Mouse (Mus musculus): ENCODE measurements around the gene Heatr5b. TPM values are rescaled to one million over a fixed set of nuclear protein-coding genes. Genes with fewer than 3 reads are reported as not detected.

Heatr5b gene
- total RNA-seq, 2 experiments from 2014 or later: 38.6 to 43.0 TPM

- DNase-seq (ENCODE audit: low spot score): no peak
- intact Hi-C loops (cut with DNase I): no loop called here
Measured at GRCm38 (mm10) chr17:78770932-78771331, 64.2 kb downstream of the Heatr5b start.

GRCm38 (mm10) chr17:78769341-78769740, 65.8 kb downstream of the Heatr5b start:
- intact Hi-C loops (cut with DNase I): no loop called here

GRCm38 (mm10) chr17:78768937-78769336, 66.2 kb downstream of the Heatr5b start:
- DNase-seq (ENCODE audit: low spot score): no peak

More at GRCm38 (mm10) chr17:78769341-78769740, 65.8 kb downstream of the Heatr5b start:
- DNase-seq (ENCODE audit: low spot score): no peak

DNA sequence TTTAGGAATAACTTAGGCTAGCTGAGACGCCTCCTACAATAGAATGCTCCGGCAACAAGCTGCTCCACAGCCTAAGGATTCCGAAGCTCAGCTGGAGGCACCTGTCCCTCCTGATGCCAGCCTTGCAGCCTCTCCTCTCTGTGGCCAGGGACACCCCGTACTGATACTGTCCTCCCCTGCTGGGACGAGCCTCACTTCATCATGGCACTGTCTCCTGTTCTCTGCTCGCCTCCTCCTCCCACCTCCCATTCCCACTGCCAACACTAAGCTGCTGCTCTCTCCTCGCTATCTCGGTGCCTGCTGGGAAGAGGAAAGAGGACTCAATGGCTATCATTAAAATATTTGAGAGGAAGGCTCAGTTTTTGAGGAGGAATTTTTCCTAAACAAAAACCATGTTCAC, 67.6 kb downstream of the Heatr5b start:
- no peak for DNase-seq (ENCODE audit: low spot score)
- intact Hi-C loops (cut with DNase I): no loop called here

More at GRCm38 (mm10) chr17:78768937-78769336, 66.2 kb downstream of the Heatr5b start:
- intact Hi-C loops (cut with DNase I): no loop called here

DNA sequence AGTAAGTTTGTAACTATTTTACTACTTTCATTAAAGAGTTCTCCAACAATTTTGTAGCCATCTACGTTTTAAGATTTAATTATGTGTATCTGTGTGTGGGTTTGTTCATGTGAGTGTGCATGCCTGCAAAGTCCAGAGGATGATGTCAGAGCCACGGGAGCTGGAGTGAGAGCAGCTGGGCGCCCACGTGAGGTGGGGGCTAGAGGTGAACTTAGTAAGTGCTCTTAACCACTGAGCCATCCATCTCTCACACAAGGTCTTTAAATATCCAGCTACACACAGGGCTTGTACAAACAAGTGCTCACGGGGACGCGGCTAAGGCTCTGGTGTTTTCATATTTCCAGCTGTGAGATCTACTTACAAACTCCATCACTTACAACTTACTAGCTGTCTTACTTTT, 69.1 kb downstream of the Heatr5b start:
- intact Hi-C loops (cut with DNase I): no loop called here
- no peak for DNase-seq (ENCODE audit: low spot score)

GRCm38 (mm10) chr17:78763272-78763671, 71.9 kb downstream of the Heatr5b start:
- no peak for DNase-seq (ENCODE audit: low spot score)
- intact Hi-C loops (cut with DNase I): no loop called here

DNA sequence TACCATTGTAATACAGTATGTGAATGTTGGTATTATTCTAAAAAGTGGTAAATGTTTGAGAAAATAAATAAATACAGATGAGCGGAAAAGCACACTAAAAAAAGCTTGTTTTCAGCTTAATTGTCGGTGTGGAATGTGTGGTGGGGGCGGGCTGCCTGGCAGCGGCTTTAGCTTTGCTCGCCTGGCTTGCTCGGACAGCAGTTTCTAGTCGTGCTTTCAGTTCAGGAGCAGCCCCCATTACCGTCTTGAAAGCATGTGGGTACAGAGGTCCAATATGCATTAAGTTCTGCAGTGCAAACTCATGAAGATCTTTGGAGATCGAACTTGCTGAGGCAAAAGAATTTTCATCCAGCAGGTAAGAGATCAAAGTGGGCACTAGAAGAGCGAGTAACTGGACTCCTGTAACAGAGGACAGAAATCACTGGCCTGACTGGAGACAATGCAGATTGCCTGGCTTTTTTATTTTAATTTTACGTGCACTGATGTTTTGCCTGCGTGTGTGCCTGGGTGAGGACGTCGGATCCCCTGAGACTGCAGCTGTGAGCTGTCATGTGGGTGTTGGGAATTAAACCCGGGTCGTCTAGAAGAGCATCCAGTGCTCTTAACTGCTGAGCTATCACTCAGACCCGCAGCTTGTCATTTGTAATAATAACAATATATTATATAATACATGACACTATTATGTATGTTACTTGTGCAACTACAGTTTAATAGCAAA, 82.1 kb downstream of the Heatr5b start:
- intact Hi-C loops (cut with DNase I): no loop called here
- no peak for DNase-seq (ENCODE audit: low spot score)

DNA sequence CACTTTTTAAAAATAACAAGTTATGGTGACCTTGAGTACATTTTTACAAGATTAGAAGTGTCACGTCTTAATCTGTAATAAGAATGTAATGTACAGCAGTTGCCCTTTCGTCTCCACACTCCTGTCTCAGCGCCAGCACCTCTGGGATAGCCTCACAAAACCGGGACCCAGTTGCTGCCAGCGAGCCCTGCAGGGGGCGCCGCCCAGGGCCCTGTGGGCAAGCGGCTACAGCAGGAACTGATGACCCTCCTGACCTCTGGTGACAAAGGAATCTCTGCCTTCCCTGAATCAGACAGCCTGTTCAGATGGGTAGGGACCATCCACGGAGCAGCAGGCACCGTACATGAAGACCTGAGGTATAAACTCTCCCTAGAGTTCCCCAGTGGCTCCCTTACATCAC, 83.1 kb downstream of the Heatr5b start:
- intact Hi-C loops (cut with DNase I): no loop called here
- no peak for DNase-seq (ENCODE audit: low spot score)

GRCm38 (mm10) chr17:78748440-78748839, 86.7 kb downstream of the Heatr5b start:
- intact Hi-C loops (cut with DNase I): no loop called here
- no peak for DNase-seq (ENCODE audit: low spot score)

GRCm38 (mm10) chr17:78738416-78738815, 96.7 kb downstream of the Heatr5b start:
- intact Hi-C loops (cut with DNase I): loop anchor here (5.0 kb wide), 1 partner anchor 99 kb away; the partner anchor contains the start of genes Gpatch11 and Heatr5b
- DNase-seq (ENCODE audit: low spot score): no peak

- intact Hi-C loops (cut with DNase I): loop anchor here (5.0 kb wide), 1 partner anchor 100 kb away; the partner anchor contains the start of genes Gpatch11 and Heatr5b
- no peak for DNase-seq (ENCODE audit: low spot score)
Measured at GRCm38 (mm10) chr17:78737771-78738170, 97.4 kb downstream of the Heatr5b start.

- intact Hi-C loops (cut with DNase I): loop anchor here (5.0 kb wide), 1 partner anchor 100 kb away; the partner anchor contains the start of genes Gpatch11 and Heatr5b
- DNase-seq (ENCODE audit: low spot score): no peak
Measured at GRCm38 (mm10) chr17:78737096-78737495, 98.1 kb downstream of the Heatr5b start, which contains the start of gene Strn. Gene Strn (minus strand): TSS chr17:78737196.

DNA sequence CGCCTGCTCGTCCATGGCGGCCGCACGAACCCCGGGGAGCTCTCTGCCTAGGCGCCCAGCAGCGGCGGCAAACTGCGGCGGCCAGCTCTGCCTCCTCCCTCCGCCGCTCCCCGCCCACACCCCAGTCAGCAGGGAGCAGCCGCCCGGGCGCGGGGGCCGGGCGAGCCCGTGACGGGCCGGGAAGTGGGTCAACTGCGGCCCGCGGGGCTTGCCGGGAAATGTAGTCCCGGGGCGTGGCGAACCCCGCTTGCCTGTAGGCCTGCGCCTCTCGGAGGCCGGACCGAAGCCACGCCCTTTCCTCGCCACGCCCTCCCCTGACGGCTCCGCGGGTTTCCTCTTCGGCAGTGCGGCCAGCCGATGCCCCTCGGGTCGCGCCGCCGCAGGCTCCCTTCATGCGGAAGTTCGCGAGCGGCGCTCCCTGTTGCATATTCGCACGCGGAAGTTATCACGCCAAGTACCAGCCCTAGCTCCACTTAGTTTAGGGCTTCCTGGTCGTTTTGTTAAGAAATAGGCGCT, 98.6 kb downstream of the Heatr5b start:
- intact Hi-C loops (cut with DNase I): loop anchor here (5.0 kb wide), 1 partner anchor 101 kb away; the partner anchor contains the start of genes Gpatch11 and Heatr5b
- peak; percentile 99 for DNase-seq (ENCODE audit: low spot score)

- no peak for DNase-seq (ENCODE audit: low spot score)
- intact Hi-C loops (cut with DNase I): loop anchor here (5.0 kb wide), 1 partner anchor 101 kb away; the partner anchor contains the start of genes Gpatch11 and Heatr5b
Measured at GRCm38 (mm10) chr17:78735731-78736472, 99.3 kb downstream of the Heatr5b start.

GRCm38 (mm10) chr17:78734806-78735205, 100.4 kb downstream of the Heatr5b start:
- DNase-seq (ENCODE audit: low spot score): no peak
- intact Hi-C loops (cut with DNase I): loop anchor here (5.0 kb wide), 1 partner anchor 102 kb away; the partner anchor contains the start of genes Gpatch11 and Heatr5b

DNA sequence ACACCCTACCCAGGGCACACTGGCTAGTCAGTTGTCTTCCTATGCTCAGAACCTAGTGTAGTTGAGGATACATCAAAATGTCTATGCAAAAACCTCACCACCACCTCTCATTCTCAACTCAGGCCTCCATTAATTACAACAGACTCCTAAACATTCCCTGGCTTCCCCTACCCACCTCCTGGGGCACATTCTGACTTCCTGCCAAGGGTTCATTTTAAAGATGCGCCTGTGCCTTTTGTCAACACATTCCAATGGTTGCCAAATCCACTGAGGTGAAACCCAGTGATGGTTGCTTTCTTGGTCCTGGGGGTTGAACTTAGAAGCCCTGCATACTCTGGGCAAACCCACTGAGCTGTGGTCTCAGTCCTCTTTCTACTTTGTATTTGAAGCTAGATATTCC, 103.1 kb downstream of the Heatr5b start:
- DNase-seq (ENCODE audit: low spot score): no peak

GRCm38 (mm10) chr17:78726746-78727449, 108.3 kb downstream of the Heatr5b start:
- DNase-seq (ENCODE audit: low spot score): no peak
- intact Hi-C loops (cut with DNase I): no loop called here

More for the DNA sequence above, 103.1 kb downstream of the Heatr5b start:
- intact Hi-C loops (cut with DNase I): no loop called here

DNA sequence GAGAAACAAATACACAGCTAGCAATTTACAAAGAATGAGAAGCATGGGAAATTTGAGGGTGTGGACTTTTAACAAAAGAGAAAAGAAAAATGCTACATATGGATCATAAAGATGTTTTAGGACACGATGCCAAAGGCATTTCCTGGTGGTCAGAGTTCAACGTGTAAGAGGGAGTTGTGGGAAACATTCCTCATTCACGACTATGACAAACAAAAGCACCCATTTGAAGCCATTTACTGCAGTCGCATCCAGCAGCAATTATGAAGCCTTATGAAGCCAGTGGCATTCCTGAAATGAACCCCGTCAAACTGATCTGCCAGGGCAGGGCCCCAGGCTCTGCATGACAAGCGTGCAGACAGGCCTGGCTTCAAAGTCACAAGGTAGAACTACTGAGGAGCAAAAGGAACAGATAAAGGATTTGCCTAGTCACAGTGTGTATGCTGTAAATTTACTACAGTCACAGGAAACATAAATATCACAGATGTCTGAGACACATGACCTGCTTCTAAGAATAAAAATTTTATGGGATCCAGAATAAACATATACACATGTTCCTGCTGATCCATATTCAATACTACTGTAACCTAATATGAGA, 110.6 kb downstream of the Heatr5b start:
- intact Hi-C loops (cut with DNase I): loop anchor here (5.0 kb wide), 1 partner anchor 37 kb away; no protein-coding TSS in a partner anchor
- no peak for DNase-seq (ENCODE audit: low spot score)

GRCm38 (mm10) chr17:78721690-78722089, 113.5 kb downstream of the Heatr5b start:
- intact Hi-C loops (cut with DNase I): loop anchor here (5.0 kb wide), 1 partner anchor 34 kb away; no protein-coding TSS in a partner anchor
- no peak for DNase-seq (ENCODE audit: low spot score)
